Mouse (Mus musculus) fibroblast of lung, adult 2 months (primary cell): ENCODE data around the gene Ydjc.
A peak's percentile ranks its signal among the peaks of the same experiment; 100 is the strongest.
"Not testable (repeated sequence)": the region's sequence is repeated elsewhere in the genome, so short reads cannot be mapped to it uniquely, and the experiment has no call there.

ENCODE experiments used
- DNase-seq: peaks from one replicate; pipeline ENCODE4 v3.0.0-alpha.2; 2011; ENCODE audit warnings: low read depth

The Ydjc gene

DNA sequence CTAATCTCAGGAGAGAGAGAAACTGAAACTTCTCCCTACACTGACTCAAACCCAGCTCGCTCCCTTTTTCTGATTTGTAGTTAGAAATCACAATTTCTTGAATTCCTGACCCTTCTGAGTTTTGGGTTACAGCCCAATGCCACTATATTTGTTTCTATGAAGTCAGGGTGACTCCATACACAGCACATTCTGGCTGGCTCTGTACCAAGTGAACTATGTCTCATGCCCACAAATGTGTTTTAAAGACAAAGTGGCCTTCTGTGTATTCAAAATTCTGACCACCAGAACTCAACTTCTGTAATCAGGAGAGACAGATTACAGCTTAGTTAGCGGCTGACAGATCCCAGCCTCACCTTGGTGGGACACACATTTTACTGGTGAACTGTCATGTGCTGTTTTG is 9.9 kb downstream of the Ydjc start:
- DNase-seq = peak; percentile 22

- DNase-seq = not testable (repeated sequence)
Measured at GRCm38 (mm10) chr16:17165478-17165877, 21.1 kb downstream of the Ydjc start.

- DNase-seq = no peak
Measured at GRCm38 (mm10) chr16:17167179-17167578, 22.8 kb downstream of the Ydjc start.

GRCm38 (mm10) chr16:17168049-17168448 is 23.6 kb downstream of the Ydjc start:
- no peak for DNase-seq

DNA sequence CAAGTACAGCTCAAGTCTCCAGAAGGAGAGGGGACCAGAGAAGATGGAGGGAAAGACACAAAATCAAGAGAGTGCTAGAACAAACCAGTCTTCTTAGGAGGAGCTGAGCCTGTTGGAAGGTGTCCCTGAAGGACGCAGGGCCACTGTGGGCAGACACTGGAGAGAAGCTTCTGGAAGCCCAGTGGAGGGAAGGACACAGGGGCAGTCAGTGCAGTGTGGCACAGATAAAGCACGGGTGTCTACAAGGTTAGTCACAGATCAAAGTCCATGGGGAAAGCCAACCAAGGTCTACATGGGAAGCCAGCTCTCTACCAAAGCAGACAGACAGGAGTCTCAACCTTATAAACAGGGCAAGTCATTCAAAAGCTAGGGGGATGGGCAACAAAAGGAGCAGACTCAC is 31.3 kb downstream of the Ydjc start:
- DNase-seq = no peak

DNA sequence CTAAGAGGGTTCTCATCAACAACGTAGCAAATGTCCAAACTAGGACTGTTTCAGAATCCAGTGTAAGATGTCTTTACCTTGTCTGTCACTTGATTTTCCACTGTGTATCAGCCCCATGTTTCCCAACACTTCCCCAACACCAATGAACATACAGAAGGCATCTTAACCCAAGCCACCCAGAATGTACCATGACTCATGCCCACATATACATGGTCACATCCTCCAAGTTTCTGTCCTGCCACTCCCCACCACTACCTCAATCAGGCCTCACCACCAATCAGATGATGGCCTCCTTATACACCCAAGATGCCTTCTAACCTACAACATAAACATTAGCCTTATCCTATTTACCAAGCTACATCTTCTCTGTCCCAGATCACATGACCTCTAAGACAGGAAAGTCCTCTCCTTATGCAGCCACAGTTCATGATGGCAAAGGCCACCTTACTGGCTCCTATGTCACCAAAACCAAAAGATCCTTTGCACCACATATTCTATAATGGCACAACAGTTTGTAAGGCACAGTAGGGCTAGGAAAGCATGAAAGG is 33.3 kb downstream of the Ydjc start:
- no peak for DNase-seq

- DNase-seq = no peak
Measured at GRCm38 (mm10) chr16:17179706-17180105, 35.3 kb downstream of the Ydjc start.

DNA sequence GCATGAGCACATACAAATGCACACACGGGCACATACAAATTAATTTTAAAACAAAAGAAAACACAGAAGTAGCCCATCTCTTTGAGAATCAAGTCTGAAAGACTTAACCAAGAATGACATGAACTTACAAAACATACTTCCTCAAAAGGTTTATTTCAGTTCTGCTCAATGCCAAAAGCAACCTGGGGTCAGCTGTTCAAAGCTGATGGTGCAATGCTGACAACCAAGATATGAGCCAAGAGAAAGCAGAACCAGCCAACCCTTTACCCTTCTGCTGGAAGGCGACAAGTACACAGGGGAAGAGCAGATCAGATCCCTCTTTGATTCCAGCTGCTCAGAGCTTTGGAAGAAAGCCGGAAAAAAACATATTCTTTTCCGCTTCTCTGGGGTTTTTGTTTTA is 37.0 kb downstream of the Ydjc start:
- DNase-seq = no peak

DNA sequence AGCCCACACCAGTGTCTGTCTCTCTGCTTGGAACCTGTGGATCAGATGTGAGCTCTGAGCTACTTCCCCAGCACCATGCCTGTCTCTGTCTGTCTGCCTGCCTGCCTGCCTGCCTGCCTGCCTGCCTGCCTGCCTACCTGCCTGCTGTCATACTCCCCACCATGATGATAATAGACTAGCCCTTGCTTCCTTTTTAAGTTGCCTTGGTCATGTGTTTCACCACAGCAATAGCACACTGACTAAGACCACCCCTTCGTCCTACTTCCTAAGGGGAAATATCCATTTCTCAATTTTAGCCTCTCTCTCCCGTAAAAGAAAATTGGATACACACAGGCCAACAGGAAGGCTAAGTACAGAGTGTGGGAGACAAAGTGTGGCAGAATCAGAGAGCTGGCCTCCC is 37.7 kb downstream of the Ydjc start:
- no peak for DNase-seq

DNA sequence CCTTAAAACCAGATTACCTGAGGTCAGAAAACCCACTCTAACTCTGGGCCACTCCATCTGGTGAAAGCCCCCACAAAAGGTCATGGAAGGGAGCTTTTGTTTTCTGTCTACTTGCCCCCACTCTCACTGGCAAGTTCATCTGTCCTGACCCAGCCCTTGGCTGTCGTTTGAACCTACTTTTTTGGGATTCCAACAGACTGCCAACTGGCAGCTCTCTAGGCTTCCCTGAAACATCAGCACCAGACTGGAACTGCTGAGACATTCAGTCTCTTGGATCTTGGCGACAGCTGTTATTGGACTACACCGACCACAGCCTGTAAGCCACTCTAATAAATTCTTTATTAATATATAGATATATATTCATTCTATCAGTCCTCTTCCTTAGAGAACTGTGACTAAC is 38.6 kb downstream of the Ydjc start:
- no peak for DNase-seq

DNA sequence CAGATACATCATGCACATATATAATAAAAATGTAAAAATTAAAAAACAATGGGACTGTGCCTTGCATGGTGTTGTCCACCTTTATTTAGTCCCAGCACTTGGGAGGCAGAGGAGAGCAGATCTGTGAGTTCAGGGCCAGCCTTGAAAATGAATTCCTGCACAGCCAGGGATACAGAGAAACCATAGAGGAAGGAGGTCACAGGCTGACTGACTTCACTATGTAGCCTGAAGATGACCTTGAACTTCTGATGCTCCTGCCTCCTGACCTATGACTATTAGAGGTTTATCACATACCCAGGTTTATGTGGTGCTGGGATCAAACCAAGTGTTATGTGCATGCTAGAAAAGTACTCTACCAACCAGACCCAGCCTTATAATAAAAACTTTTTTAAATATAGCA is 41.1 kb downstream of the Ydjc start:
- DNase-seq = no peak

DNA sequence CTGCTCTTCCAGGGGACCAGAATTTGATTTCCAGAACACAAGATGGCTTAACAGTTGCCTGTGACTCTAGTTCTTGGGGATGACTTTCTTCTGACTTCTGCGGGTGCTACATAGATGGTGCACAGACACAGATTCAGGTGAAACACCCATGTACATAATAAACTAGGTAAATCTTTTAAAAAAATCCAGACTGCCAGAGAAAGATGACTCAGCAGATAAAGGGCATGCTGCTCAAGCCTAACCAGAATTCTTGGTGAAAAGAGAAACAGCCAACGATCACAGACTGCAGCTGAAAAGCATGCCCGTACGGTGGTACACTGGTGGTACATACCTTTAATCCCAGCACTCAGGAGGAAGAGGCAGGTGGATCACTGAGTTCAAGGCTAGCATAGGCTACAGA is 49.4 kb downstream of the Ydjc start:
- no peak for DNase-seq

DNA sequence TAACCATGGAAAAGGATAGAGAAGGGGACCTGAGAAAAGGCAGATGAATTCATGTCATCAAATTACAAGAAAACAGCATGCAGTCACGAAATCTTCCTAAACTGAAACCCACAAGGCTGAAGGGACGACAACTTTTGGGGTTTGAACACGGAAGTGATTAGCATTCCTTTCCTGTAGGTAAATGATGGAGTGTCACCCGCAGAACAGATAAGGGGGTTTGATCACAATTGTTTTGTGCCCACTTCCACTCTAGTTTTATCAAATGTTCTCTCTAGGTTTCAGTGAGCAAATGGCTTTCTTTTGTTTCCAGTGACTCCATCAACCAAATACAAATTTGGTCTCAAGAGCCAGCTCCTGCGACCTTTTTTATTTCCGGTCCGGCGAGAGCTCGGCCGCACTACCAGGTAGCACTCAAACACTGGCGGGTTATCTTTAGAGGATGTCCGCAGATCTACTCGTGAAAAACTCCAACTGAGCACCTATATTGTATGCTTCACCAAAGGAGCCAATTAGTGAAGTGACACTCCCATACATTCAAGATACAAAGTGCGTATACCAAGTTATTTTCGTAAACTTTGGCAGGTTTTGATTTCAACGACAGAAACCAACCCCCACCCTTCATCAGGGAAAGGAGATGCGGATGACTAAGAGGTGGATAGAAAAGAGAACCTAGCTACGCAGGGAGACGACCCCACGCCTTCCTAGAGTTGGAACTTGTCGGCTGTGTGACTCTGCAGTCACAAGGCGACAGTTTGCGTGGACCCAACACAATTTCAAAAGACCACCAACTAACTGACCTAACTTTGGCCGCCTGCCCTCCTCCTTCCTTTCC is 55.9 kb downstream of the Ydjc start:
- DNase-seq = no peak

GRCm38 (mm10) chr16:17200953-17201707 is 56.7 kb downstream of the Ydjc start:
- peak; percentile 46 for DNase-seq

DNA sequence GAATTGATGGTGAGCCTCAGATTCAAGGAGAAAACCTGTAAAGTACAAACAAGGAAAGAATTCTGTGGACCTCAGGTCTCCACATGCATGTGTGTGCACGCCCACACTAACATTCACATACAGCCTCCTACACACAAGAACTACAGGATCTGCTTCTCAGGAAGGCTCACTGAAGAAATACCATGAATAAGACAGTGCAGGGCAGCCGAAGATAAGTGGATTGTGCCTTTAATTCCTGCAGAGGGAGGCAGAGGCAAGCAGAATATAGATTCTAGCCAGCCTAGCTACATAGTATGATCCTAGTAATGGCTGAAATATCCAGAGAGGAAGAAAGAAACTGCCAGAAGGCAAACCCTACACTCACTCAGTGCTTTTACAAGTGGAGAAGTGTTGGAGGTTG is 57.6 kb downstream of the Ydjc start:
- no peak for DNase-seq

DNA sequence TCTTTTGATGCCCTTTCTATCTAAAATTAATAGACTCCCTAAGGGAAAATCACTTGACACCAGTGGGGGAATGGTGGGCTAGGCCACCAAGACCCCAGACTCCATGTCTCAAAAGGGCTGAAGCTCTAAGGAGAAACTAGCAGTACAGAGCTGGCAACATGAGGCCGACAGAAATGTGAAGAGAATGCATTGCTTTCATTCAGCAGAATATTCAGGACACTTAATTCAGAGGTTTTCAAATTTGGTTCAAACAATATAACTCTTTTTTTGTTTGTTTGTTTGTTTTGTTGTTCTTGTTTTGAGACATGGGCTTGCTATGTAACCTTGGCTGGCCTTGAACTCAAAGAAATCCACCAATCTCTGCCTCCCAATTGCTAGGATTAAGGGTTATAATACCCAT is 58.1 kb downstream of the Ydjc start, which contains the start of gene Ube2l3:
Gene Ube2l3, minus strand, starts transcription at position 101 of the 400 bp plus-strand sequence.
- DNase-seq = no peak

DNA sequence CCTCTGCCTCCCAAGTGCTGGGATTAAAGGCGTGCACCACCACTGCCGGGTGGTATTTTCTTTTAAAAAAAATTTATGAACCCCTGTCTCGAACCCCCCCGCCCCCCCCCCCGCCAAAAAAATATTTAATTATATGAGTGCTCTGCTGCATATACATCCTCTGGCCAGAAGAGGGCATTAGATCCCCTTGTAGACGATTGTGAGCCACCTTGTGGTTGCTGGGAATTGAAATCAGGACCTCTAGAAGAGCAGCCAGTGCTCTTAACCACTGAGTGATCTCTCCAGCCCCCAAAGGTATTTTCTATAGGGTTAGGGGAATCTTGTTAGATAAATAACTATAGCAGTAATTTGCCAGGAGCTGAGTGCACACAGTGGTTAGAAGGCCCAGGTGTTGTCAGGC is 60.6 kb downstream of the Ydjc start:
- DNase-seq = no peak

DNA sequence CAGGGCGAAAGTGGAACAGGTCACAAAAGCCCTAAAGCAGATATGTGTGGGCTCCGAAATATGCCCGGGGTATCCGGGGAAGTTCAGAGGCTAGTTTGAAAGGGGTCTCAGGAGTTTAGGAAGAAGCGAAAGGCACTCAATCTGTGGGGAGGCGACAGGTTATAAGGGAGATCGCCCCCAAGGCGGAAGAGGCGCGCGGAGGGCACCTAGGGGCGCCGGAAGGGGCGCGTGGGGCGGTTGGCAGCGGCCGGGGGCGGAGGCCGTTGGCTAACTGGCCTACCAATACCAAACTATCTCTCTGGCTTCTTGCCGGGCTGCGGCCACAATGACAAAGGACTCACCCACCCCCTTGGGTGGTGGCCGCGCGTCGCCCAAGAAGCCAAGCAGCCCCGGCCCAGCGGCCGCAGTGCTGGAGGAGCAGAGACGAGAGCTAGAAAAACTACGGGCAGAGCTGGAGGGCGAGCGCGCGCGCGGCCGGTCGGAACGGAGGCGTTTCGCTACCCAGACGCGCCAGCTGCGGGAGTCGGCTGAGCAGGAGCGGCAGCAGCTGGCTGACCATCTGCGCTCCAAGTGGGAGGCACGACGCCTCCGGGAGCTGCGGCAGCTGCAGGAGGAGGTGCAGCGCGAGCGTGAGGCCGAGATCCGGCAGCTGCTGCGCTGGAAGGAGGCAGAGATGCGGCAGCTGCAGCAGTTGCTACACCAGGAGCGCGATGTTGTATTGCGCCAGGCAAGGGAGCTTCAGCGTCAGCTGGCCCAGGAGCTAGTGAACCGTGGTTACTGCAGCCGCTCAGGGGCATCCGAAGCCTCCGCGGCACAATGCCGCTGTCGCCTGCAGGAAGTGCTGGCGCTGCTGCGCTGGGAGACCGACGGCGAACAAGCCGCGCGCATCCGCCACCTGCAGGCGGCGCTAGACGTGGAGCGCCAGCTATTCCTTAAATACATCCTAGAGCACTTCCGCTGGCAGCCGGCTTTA is 64.3 kb downstream of the Ydjc start, which contains the start of gene Rimbp3:
Gene Rimbp3, plus strand, starts transcription at position 215 of the 973 bp plus-strand sequence.
- peak; percentile 42 for DNase-seq

DNA sequence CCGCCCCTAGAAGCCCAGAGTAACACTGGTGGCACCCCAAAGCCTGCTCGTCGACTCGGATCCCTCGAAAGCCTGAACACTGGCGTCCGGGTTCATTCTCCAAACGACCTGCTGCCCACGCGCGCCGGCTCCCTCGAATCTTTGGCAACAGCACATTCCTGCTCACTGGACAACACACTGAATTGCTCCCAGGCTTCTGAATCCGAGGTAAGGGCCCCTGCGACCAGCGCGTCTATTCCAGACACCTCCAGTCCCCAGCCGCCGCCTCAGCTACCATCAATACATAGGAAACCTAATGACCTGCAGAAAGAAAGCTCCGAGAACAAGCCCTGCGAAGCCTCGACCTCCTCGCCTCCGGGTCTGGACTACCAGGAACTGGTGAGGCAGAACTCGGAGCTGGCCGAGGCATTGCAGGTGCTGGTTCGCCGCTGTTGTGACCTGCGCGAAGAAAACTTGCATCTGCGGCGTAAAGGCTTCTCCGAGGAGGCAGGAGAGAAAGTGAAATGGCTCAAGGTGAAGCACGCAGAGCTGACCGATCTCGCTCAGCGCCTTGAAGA is 65.1 kb downstream of the Ydjc start:
- no peak for DNase-seq
